Mouse (Mus musculus) heart, embryonic 16.5 days (tissue): ENCODE data around the gene Abt1. TPM values are rescaled to one million over a fixed set of nuclear protein-coding genes. Genes with fewer than 3 reads are reported as not detected.

Experiments
- ATAC-seq: fragments of 200-750 bp; cut with Nextera tagmentation; replicated peaks from 2 replicates; pipeline ENCODE4 v1.8.0; 2017; ENCODE audit warnings: moderate number of reproducible peaks; ENCODE audit not compliant: insufficient read depth, low FRiP score; ENCODE audit errors: extremely low read depth
- H3K27ac ChIP-seq: fragments of 300-500 bp; sonication (generic); 2 replicates; pipeline ENCODE4 v1.5.1; 2014; ENCODE audit warnings: mild to moderate bottlenecking, low read length, control low read depth, moderate library complexity
- H3K27me3 ChIP-seq: fragments of 300-500 bp; sonication (generic); 2 replicates; pipeline ENCODE4 v1.6.1; 2014; ENCODE audit warnings: low read length, mixed read lengths; ENCODE audit not compliant: control insufficient read depth, insufficient read depth
- H3K36me3 ChIP-seq: fragments of 300-500 bp; sonication (generic); 2 replicates; pipeline ENCODE4 v1.6.1; 2014; ENCODE audit not compliant: control insufficient read depth, insufficient read depth
- H3K4me1 ChIP-seq: fragments of 300-500 bp; sonication (generic); 2 replicates; pipeline ENCODE4 v1.6.1; 2014; ENCODE audit warnings: low read length, mixed read lengths; ENCODE audit not compliant: control insufficient read depth, insufficient read depth
- H3K4me2 ChIP-seq: fragments of 300-500 bp; sonication (generic); 2 replicates; pipeline ENCODE4 v1.6.1; 2014; ENCODE audit warnings: low read depth, mild to moderate bottlenecking, control low read depth, low read length
- H3K4me3 ChIP-seq: fragments of 300-500 bp; sonication (generic); 2 replicates; pipeline ENCODE4 v1.5.1; 2014; ENCODE audit warnings: mild to moderate bottlenecking, control low read depth, low read length
- H3K9ac ChIP-seq: fragments of 300-500 bp; sonication (generic); 2 replicates; pipeline ENCODE4 v1.6.1; 2014; ENCODE audit warnings: low read length, control low read depth
- H3K9me3 ChIP-seq: fragments of 300-500 bp; sonication (generic); replicated peaks from 2 replicates; pipeline ENCODE4 v1.6.1; 2016; ENCODE audit warnings: low read length; ENCODE audit not compliant: control insufficient read depth
- WGBS: fragments of 180-500 bp; shearing (Covaris S2); extraction: QIAGEN DNeasy Blood & Tissue Kit; methylation state at CpG from one replicate; pipeline ENCODE4 v1.1.7; 2014; 5-methylcytosine and 5-hydroxymethylcytosine counted together
- polyA plus RNA-seq: library from polyadenylated mRNA; unstranded; fragments of >200 nt; fragmentation: Nextera tagmentation; extraction: Ambion mirVana; gene quantifications from 2 replicates; pipeline ENCODE4 v1.2.1, GENCODE M21; 2015

Gene Abt1
- polyA plus RNA-seq, result 9.2 and 9.4 TPM in 2 replicates

GRCm38 (mm10) chr13:23423286-23424051 is at the start of gene Abt1:
TSS of gene Abt1 (minus strand) at chr13:23423866.
- Histone ChIP-seq H3K27me3 (no peaks in the 10 kb centered on the region), H3K9me3 (no peaks in the 10 kb centered on the region), H3K36me3 (peaks cover 20% of the 10 kb centered on the region), H3K4me1 (peaks cover 12% of the 10 kb centered on the region), H3K4me3 (peak within 1 kb of the TSS; percentile 83), H3K4me2 (peak within 1 kb of the TSS; percentile 91), H3K27ac (peak within 1 kb of the TSS; percentile 87), H3K9ac (peak within 1 kb of the TSS; percentile 89)
- peak; percentile 82 for ATAC-seq
- under 1% methylated on average over 48 of the region's 48 CpGs for WGBS

- no peak overlapping the region; the same call in 1 of the 2 replicates for H3K4me2 ChIP-seq
- H3K27me3 ChIP-seq, result 0 out of 2 replicates have a peak, but pooled peaks cover 2% of the 10 kb centered on the region
- no peaks in the 10 kb centered on the region for H3K9me3 ChIP-seq
- H3K9ac ChIP-seq, result no peak overlapping the region
- no peak overlapping the region for H3K4me3 ChIP-seq
- WGBS, result 5% methylated on average over 9 of the region's 9 CpGs
- H3K4me1 ChIP-seq, result peaks cover 11% of the 10 kb centered on the region
- no peaks in the 10 kb centered on the region for H3K36me3 ChIP-seq
- ATAC-seq, result 0 out of 2 replicates have a peak, but pooled peaks have one; percentile 19
- no peak overlapping the region for H3K27ac ChIP-seq
Observed at GRCm38 (mm10) chr13:23466911-23467310, 43.2 kb upstream of the Abt1 start.

GRCm38 (mm10) chr13:23466306-23466705 is 42.6 kb upstream of the Abt1 start:
- WGBS, result 83% methylated on average over 1 of the region's 1 CpGs
- Histone ChIP-seq H3K9me3 (no peaks in the 10 kb centered on the region), H3K27ac (no peak overlapping the region), H3K4me3 (no peak overlapping the region), H3K27me3 (0 out of 2 replicates have a peak, but pooled peaks cover 2% of the 10 kb centered on the region), H3K4me1 (peaks cover 11% of the 10 kb centered on the region), H3K36me3 (no peaks in the 10 kb centered on the region), H3K4me2 (no peak overlapping the region; the same call in 1 of the 2 replicates), H3K9ac (no peak overlapping the region)
- no peak for ATAC-seq

- Histone ChIP-seq H3K4me2 (peak within 1 kb of the TSS; percentile 91), H3K27me3 (0 out of 2 replicates have a peak, but pooled peaks cover 2% of the 10 kb centered on the region), H3K9me3 (no peaks in the 10 kb centered on the region), H3K4me3 (peak within 1 kb of the TSS; percentile 70), H3K36me3 (no peaks in the 10 kb centered on the region), H3K4me1 (peaks cover 11% of the 10 kb centered on the region), H3K27ac (no peak within 1 kb of the TSS), H3K9ac (peak within 1 kb of the TSS; percentile 74)
- ATAC-seq, result no peak
- WGBS, result 6% methylated on average over 7 of the region's 7 CpGs
Observed at GRCm38 (mm10) chr13:23465600-23466109, 42.0 kb upstream of the Abt1 start, which contains the start of gene Btn1a1. TSS of gene Btn1a1 (minus strand) at chr13:23465901.

- Histone ChIP-seq H3K4me2 (peak overlapping the region; percentile 91), H3K4me1 (peaks cover 13% of the 10 kb centered on the region), H3K9me3 (no peaks in the 10 kb centered on the region), H3K4me3 (peak overlapping the region; percentile 70), H3K27me3 (0 out of 2 replicates have a peak, but pooled peaks cover 2% of the 10 kb centered on the region), H3K27ac (no peak overlapping the region), H3K9ac (peak overlapping the region; percentile 74), H3K36me3 (no peaks in the 10 kb centered on the region)
- 6% methylated on average over 11 of the region's 11 CpGs for WGBS
- ATAC-seq, result peak; percentile 67
Observed at GRCm38 (mm10) chr13:23464841-23465366, 41.2 kb upstream of the Abt1 start.

- H3K4me2 ChIP-seq, result peak overlapping the region; percentile 91
- H3K4me3 ChIP-seq, result peak overlapping the region; percentile 70
- peak; percentile 37 for ATAC-seq
- H3K27me3 ChIP-seq, result 0 out of 2 replicates have a peak, but pooled peaks cover 2% of the 10 kb centered on the region
- no peaks in the 10 kb centered on the region for H3K9me3 ChIP-seq
- WGBS, result 1% methylated on average over 29 of the region's 29 CpGs
- peak overlapping the region; percentile 74 for H3K9ac ChIP-seq
- no peaks in the 10 kb centered on the region for H3K36me3 ChIP-seq
- peaks cover 13% of the 10 kb centered on the region for H3K4me1 ChIP-seq
- no peak overlapping the region for H3K27ac ChIP-seq
Observed at GRCm38 (mm10) chr13:23464224-23464637, 40.6 kb upstream of the Abt1 start.

GRCm38 (mm10) chr13:23463381-23464223 is 39.9 kb upstream of the Abt1 start:
- Histone ChIP-seq H3K27me3 (0 out of 2 replicates have a peak, but pooled peaks cover 2% of the 10 kb centered on the region), H3K27ac (no peak overlapping the region)
- WGBS, result under 1% methylated on average over 21 of the region's 21 CpGs

GRCm38 (mm10) chr13:23462669-23463068 is 39.0 kb upstream of the Abt1 start:
- no peak for ATAC-seq
- H3K36me3 ChIP-seq, result no peaks in the 10 kb centered on the region
- no peak overlapping the region for H3K4me3 ChIP-seq
- no peak overlapping the region for H3K27ac ChIP-seq
- H3K4me2 ChIP-seq, result no peak overlapping the region
- H3K9ac ChIP-seq, result no peak overlapping the region
- no peaks in the 10 kb centered on the region for H3K9me3 ChIP-seq
- 0 out of 2 replicates have a peak, but pooled peaks cover 5% of the 10 kb centered on the region for H3K27me3 ChIP-seq
- peaks cover 13% of the 10 kb centered on the region for H3K4me1 ChIP-seq

More at GRCm38 (mm10) chr13:23463381-23464223, 39.9 kb upstream of the Abt1 start:
- Histone ChIP-seq H3K4me2 (peak overlapping the region; percentile 91), H3K9ac (peak overlapping the region; percentile 74), H3K4me1 (peaks cover 13% of the 10 kb centered on the region), H3K4me3 (peak overlapping the region; percentile 70), H3K36me3 (no peaks in the 10 kb centered on the region), H3K9me3 (no peaks in the 10 kb centered on the region)
- ATAC-seq, result 0 out of 2 replicates have a peak, but pooled peaks have one; percentile 30
